Mouse (Mus musculus): Measurements from ENCODE around the gene Crybb2.

Gene Crybb2

GRCm38 (mm10) chr5:113070017-113070416, at the start of gene Crybb2:
TSS of gene Crybb2 (minus strand) at chr5:113070117.
- no peak for DNase-seq (ENCODE audit: inconsistent age in 2 of 2, low spot score in 1 of 2)

GRCm38 (mm10) chr5:113119291-113119690, 49.4 kb upstream of the Crybb2 start:
- DNase-seq (ENCODE audit: inconsistent age in 2 of 2, low spot score in 1 of 2) = no peak

DNA sequence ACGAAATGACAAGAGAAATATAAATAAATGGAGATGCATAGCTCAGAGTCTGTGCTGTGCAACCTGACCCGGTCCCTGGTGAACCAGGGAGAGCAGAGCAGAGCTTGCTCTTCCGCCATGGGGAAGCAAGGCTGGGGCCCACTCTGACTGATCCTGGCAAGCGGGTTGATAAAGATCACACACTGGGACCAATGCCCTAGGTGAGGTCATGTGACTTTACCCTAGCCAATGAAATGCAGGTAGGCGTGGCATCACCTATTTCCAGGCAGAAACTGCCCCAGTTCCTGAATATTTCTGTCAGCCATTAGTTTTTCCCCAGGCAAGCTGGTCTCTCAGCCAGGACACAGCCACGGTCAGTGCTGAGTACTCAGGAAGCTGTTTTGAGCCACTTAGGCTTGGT, 48.8 kb upstream of the Crybb2 start:
- peak in 1 of 2 experiments; percentile 29 for DNase-seq (ENCODE audit: inconsistent age in 2 of 2, low spot score in 1 of 2)

- DNase-seq (ENCODE audit: inconsistent age in 2 of 2, low spot score in 1 of 2) = no peak
Observed at GRCm38 (mm10) chr5:113117361-113117760, 47.4 kb upstream of the Crybb2 start.

GRCm38 (mm10) chr5:113115896-113116295, 46.0 kb upstream of the Crybb2 start:
- DNase-seq (ENCODE audit: inconsistent age in 2 of 2, low spot score in 1 of 2) = no peak

- DNase-seq (ENCODE audit: inconsistent age in 2 of 2, low spot score in 1 of 2) = peak in 1 of 2 experiments; percentile 38
Observed at GRCm38 (mm10) chr5:113114264-113115225, 44.6 kb upstream of the Crybb2 start.

DNA sequence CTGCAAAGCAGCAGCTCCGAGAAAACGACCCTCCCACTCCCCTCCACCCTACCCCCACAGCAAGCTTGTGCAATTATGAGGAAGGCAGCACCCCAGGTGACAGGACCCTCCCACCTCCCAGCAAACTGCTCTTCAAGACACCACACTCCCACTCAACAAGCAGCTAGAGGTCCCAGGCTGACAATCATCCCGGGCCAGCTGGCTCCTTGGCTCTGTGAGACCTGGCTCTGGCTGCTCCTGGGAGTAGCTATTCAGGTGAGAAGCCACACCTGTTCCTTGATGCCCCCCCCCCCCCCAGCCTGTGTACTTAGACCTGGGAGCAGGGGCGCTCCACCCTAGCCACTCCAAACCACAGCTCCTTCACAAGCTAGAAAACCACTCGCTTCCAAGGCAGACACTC, 43.2 kb upstream of the Crybb2 start:
- DNase-seq (ENCODE audit: inconsistent age in 2 of 2, low spot score in 1 of 2) = no peak

DNA sequence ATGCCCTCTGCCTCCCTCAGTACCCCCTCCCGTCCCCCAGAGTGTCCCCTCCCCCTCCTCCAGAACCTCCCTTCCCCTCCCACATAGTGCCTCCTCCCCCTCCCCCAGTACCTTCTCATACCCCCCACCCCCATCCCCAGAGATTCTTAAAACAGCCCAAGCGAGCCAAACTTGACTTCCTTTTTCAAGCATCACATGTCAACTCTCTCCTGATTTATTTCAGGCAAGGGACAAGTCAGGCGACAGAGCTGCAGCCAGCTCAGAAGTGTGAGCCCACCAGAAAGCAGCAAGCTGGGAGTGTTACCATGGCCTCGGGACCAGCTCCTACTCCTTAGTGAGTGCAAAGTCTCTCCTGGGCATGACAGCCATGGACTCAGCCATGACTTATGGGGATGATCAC, 41.4 kb upstream of the Crybb2 start:
- DNase-seq (ENCODE audit: inconsistent age in 2 of 2, low spot score in 1 of 2) = no peak

DNA sequence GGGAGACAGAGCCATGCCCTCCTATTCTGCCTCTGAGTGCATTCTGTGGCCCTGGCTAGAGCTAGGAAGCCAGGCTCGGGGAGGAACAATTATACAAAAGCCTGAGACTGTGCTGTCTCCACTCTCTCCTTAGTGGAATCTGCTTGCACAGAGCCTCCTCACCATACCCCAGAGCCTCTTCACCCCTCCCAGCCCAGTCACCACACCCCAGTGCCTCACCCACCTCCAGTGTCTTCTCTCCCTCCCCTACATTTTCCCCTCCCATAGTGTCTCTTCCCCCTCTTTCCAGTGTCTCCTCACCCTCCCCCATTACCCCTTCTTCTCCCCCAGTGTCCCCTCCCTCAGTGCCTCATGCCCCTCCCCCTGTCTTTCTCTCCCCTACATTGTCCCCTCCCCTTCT, 41.0 kb upstream of the Crybb2 start:
- no peak for DNase-seq (ENCODE audit: inconsistent age in 2 of 2, low spot score in 1 of 2)

GRCm38 (mm10) chr5:113109651-113110050, 39.7 kb upstream of the Crybb2 start:
- DNase-seq (ENCODE audit: inconsistent age in 2 of 2, low spot score in 1 of 2) = peak in 1 of 2 experiments; percentile 73

- DNase-seq (ENCODE audit: inconsistent age in 2 of 2, low spot score in 1 of 2) = peak in 1 of 2 experiments; percentile 24
Observed at GRCm38 (mm10) chr5:113108165-113108764, 38.3 kb upstream of the Crybb2 start.

- peak in 1 of 2 experiments; percentile 59 for DNase-seq (ENCODE audit: inconsistent age in 2 of 2, low spot score in 1 of 2)
Observed at GRCm38 (mm10) chr5:113107709-113108108, 37.8 kb upstream of the Crybb2 start.

- DNase-seq (ENCODE audit: inconsistent age in 2 of 2, low spot score in 1 of 2) = no peak
Observed at GRCm38 (mm10) chr5:113106594-113106993, 36.7 kb upstream of the Crybb2 start.

DNA sequence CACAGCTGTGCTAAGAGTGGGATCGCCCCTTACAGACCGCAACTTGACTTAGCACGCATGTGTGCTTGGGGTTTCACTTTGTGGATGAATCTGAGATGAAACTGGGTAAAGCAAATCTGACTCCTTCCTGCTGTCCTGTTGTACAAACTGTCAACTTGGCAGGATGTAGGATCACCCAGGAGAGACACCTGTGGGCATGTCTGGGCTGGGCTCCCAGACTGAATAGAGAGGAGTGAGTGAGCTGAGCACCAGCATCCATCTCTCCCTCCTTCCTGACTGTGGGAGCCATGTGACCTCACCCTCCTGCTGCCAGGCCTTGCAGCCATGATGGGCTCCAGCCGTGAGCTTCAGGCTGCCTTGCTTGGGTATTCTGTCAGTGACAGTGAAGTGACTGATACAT, 35.6 kb upstream of the Crybb2 start:
- DNase-seq (ENCODE audit: inconsistent age in 2 of 2, low spot score in 1 of 2) = no peak

DNA sequence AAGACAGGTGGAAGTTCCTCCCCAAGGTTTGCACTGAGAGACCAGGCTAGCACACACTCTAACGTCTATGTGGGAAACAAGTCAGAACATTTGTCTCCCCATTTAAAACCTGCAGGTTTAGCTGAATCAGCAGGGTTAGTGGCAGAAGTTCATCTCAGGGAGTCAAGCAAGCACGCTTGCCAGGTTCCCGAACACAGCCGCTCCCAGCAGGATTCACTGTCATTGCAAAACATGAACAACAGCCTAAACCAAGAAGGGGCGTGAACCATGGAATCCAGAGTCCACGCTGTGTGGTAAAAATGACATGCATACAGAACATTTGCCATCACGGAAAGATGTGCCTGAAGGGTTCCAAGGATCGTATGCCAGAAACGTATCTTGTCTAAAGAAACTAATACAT, 35.1 kb upstream of the Crybb2 start:
- DNase-seq (ENCODE audit: inconsistent age in 2 of 2, low spot score in 1 of 2) = no peak

DNA sequence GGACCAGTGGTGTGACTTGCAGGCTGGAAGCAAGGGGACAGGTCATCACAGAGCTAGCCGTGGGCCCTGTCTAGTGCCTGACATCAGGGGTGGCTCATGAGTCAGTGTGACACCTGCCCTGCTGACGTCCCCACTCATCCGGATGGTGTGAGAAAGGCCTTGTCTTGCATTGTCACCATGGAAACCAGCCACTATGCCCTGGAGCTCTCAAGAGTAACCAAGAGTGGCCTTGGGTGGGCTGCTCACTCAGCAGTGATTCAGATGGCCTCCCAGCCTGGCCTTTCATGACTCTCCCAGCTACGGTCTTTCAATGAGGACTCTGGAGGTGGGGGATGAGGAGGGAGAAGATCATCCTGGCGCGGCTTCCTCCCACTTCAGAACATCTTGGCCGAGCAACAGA, 32.5 kb upstream of the Crybb2 start:
- DNase-seq (ENCODE audit: inconsistent age in 2 of 2, low spot score in 1 of 2) = peak; percentile 85 to 90

- DNase-seq (ENCODE audit: inconsistent age in 2 of 2, low spot score in 1 of 2) = peak in 1 of 2 experiments; percentile 29
Observed at GRCm38 (mm10) chr5:113101457-113101856, 31.5 kb upstream of the Crybb2 start.

GRCm38 (mm10) chr5:113100422-113100821, 30.5 kb upstream of the Crybb2 start:
- no peak for DNase-seq (ENCODE audit: inconsistent age in 2 of 2, low spot score in 1 of 2)

- DNase-seq (ENCODE audit: inconsistent age in 2 of 2, low spot score in 1 of 2) = peak; percentile 83 to 96
Observed at GRCm38 (mm10) chr5:113099546-113099945, 29.6 kb upstream of the Crybb2 start.

- no peak for DNase-seq (ENCODE audit: inconsistent age in 2 of 2, low spot score in 1 of 2)
Observed at GRCm38 (mm10) chr5:113097551-113097950, 27.6 kb upstream of the Crybb2 start.

DNA sequence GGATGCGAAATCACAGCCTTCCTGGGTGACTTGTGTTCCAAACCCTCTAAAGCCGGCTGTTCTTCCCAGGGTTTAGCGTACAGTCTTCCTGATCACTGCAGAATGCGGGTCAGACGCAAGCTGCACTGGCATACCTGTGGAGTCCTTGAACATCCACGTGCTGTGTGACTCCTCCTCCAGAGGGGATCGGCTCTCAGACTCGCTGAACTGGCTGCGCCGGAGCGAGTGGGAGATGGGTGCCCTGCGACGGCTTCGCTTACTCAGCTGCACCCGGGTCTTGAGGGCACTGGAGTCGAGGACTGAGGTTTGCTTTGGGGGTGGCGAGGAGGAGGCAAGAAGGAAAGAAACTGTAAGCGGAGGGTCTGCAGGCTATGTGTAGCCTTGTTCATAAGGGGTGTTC, 25.5 kb upstream of the Crybb2 start:
- DNase-seq (ENCODE audit: inconsistent age in 2 of 2, low spot score in 1 of 2) = no peak

- no peak for DNase-seq (ENCODE audit: inconsistent age in 2 of 2, low spot score in 1 of 2)
Observed at GRCm38 (mm10) chr5:113092406-113092805, 22.5 kb upstream of the Crybb2 start.

All from adrenal gland, adult (tissue).